Mouse (Mus musculus) neural tube, embryonic 15.5 days (tissue): Measurements from ENCODE around the gene Qprt. TPM values are rescaled to one million over a fixed set of nuclear protein-coding genes. Genes with fewer than 3 reads are reported as not detected.

Experiments used
- ATAC-seq: fragments of 200-750 bp; cut with Nextera tagmentation; 2 replicates; pipeline ENCODE4 v1.8.0; 2017; ENCODE audit warnings: mild to moderate bottlenecking, moderate TSS enrichment, moderate library complexity; ENCODE audit not compliant: low FRiP score
- H3K27ac ChIP-seq: fragments of 300-500 bp; sonication (generic); replicated peaks from 2 replicates; pipeline ENCODE4 v1.5.1; 2015; ENCODE audit warnings: mild to moderate bottlenecking, inconsistent platforms
- H3K27me3 ChIP-seq: fragments of 300-500 bp; sonication (generic); replicated peaks from 2 replicates; pipeline ENCODE4 v1.6.1; 2015; ENCODE audit warnings: inconsistent platforms
- H3K36me3 ChIP-seq: fragments of 300-500 bp; sonication (generic); 2 replicates; pipeline ENCODE4 v1.6.1; 2015; ENCODE audit warnings: inconsistent platforms
- H3K4me1 ChIP-seq: fragments of 300-500 bp; sonication (generic); 2 replicates; pipeline ENCODE4 v1.6.1; 2015; ENCODE audit warnings: inconsistent platforms
- H3K4me2 ChIP-seq: fragments of 300-500 bp; sonication (generic); 2 replicates; pipeline ENCODE4 v1.6.1; 2015; ENCODE audit warnings: inconsistent platforms, mild to moderate bottlenecking, moderate library complexity
- H3K4me3 ChIP-seq: fragments of 300-500 bp; sonication (generic); replicated peaks from 2 replicates; pipeline ENCODE4 v1.5.1; 2015; ENCODE audit warnings: mild to moderate bottlenecking, inconsistent platforms
- H3K9ac ChIP-seq: fragments of 300-500 bp; sonication (generic); replicated peaks from 2 replicates; pipeline ENCODE4 v1.6.1; 2015; ENCODE audit warnings: mild to moderate bottlenecking, inconsistent platforms
- H3K9me3 ChIP-seq: fragments of 300-500 bp; sonication (generic); replicated peaks from 2 replicates; pipeline ENCODE4 v1.6.1; 2016; ENCODE audit warnings: inconsistent platforms
- WGBS: fragments of 180-500 bp; shearing (Covaris S2); methylation state at CpG from one replicate; pipeline ENCODE4 v1.1.7; 2015; ENCODE audit warnings: mixed read lengths; 5-methylcytosine and 5-hydroxymethylcytosine counted together
- polyA plus RNA-seq: library from polyadenylated mRNA; unstranded; fragments of >200 nt; fragmentation: Nextera tagmentation; extraction: Ambion mirVana; gene quantifications from 2 replicates; pipeline ENCODE4 v1.2.1, GENCODE M21; 2015

Qprt gene
- polyA plus RNA-seq, 1 experiment from 2014 or later: 0.75 TPM

- no peak overlapping the region for H3K27ac ChIP-seq
- H3K4me1 ChIP-seq: no peaks in the 10 kb centered on the region
- H3K4me2 ChIP-seq: no peak overlapping the region
- 92% methylated on average over 4 of the region's 4 CpGs for WGBS
- H3K27me3 ChIP-seq: no peaks in the 10 kb centered on the region
- no peak overlapping the region for H3K4me3 ChIP-seq
- no peak overlapping the region for H3K9ac ChIP-seq
- no peaks in the 10 kb centered on the region for H3K36me3 ChIP-seq
- no peak for ATAC-seq
- H3K9me3 ChIP-seq: no peaks in the 10 kb centered on the region
Observed at GRCm38 (mm10) chr7:127142666-127143065, 20.6 kb upstream of the Qprt start.

DNA sequence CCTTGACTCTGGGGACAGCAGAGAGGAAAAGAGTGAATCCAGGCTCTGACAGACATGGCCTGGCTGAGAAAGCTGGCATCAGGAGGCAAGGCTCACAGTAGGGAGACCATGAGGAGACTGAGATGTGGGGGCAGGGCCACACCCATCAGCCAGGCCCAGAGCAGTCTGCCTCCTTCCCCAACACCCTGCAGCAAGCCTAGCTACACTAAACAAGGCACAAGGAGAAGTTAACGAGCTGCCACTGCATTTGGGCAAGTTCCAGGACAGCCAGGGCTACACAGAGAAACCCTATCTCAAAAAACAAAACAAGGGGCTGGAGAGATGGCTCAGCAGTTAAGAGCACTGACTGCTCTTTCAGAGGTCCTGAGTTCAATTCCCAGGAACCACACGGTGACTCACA lies 20.2 kb upstream of the Qprt start:
- Histone ChIP-seq H3K4me2 (no peak overlapping the region), H3K36me3 (no peaks in the 10 kb centered on the region), H3K27me3 (no peaks in the 10 kb centered on the region), H3K9ac (no peak overlapping the region), H3K4me3 (no peak overlapping the region), H3K4me1 (no peaks in the 10 kb centered on the region), H3K9me3 (no peaks in the 10 kb centered on the region), H3K27ac (no peak overlapping the region)
- WGBS: 48% methylated on average over 2 of the region's 2 CpGs
- no peak for ATAC-seq

DNA sequence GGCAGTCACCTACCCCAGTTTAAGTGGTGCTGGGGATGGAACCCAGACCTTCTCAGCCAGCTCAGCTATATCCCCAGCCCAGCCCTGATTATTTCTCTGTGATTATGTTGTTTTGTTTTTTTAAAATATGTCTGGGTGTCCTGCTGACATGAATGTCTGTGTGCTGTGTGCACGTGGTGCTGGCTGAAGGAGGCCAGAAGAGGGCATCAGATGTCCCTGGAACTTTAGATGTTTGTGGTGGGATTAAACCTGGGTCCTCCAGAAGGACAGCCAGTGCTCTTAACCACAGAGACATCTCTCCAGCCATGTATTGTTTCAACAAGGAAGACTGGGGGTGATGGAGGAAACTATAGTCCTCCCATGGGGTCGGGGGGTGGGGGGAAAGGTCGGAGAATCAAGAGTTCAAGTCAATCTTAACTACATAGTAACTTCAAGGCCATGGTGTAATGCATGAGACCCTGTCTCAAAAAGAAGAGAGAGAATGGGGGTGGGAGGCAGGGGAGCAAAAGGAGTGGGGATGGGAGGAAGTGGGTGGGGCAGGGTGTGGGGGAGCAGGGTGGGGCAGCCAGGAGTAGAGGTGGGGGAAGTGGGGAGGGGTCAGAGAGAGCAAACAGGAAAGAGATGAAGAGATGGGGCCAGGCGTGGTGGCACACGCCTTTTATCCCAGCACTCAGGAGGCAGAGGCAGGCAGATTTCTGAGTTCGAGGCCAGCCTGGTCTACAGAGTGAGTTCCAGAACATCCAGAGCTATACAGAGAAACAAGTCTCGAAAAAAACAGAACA lies 18.8 kb upstream of the Qprt start:
- Histone ChIP-seq H3K27ac (no peak overlapping the region), H3K4me3 (no peak overlapping the region), H3K9ac (no peak overlapping the region), H3K4me1 (no peaks in the 10 kb centered on the region), H3K9me3 (no peaks in the 10 kb centered on the region), H3K4me2 (no peak overlapping the region), H3K36me3 (no peaks in the 10 kb centered on the region), H3K27me3 (no peaks in the 10 kb centered on the region)
- ATAC-seq: no peak
- WGBS: 72% methylated on average over 7 of the region's 7 CpGs

DNA sequence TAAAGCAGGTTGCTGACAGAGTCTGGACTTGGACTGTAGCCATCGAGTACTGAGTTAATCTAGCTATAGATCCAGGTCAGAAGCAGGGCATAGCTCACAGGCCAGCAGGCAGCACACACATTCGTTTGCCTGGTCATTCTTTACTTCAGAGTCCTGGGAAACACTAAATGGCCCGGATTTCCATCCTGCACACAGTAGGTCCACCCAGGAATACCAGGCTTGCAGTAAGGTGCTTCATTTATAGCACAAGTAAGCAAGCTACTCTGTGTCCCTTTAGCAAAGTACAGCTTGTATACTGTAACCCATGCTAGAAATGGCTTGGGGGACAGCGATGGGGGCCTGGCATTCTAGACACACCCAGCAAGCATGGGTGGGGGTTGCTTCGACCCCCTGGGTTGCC lies 17.5 kb upstream of the Qprt start:
- Histone ChIP-seq H3K36me3 (no peaks in the 10 kb centered on the region), H3K27ac (no peak overlapping the region), H3K4me1 (no peaks in the 10 kb centered on the region), H3K9ac (no peak overlapping the region), H3K4me3 (no peak overlapping the region), H3K4me2 (no peak overlapping the region), H3K27me3 (no peaks in the 10 kb centered on the region), H3K9me3 (no peaks in the 10 kb centered on the region)
- no peak for ATAC-seq
- WGBS: 61% methylated on average over 5 of the region's 5 CpGs

GRCm38 (mm10) chr7:127139100-127139499 lies 17.1 kb upstream of the Qprt start:
- no peak for ATAC-seq
- WGBS: 93% methylated on average over 7 of the region's 7 CpGs

GRCm38 (mm10) chr7:127137262-127138017 lies 15.4 kb upstream of the Qprt start, which contains the start of gene Spn:
TSS of gene Spn (minus strand) at chr7:127137823.
- WGBS: 69% methylated on average over 9 of the region's 9 CpGs
- H3K36me3 ChIP-seq: no peaks in the 10 kb centered on the region
- H3K27me3 ChIP-seq: no peaks in the 10 kb centered on the region
- no peak within 1 kb of the TSS for H3K27ac ChIP-seq
- H3K4me2 ChIP-seq: no peak within 1 kb of the TSS
- H3K9ac ChIP-seq: no peak within 1 kb of the TSS; the same call in 1 of the 2 replicates
- H3K4me3 ChIP-seq: no peak within 1 kb of the TSS
- no peaks in the 10 kb centered on the region for H3K9me3 ChIP-seq
- H3K4me1 ChIP-seq: no peaks in the 10 kb centered on the region
- no peak for ATAC-seq

More at GRCm38 (mm10) chr7:127139100-127139499, 17.1 kb upstream of the Qprt start:
- no peak overlapping the region for H3K9ac ChIP-seq
- H3K27ac ChIP-seq: no peak overlapping the region
- no peaks in the 10 kb centered on the region for H3K36me3 ChIP-seq
- no peak overlapping the region for H3K4me3 ChIP-seq
- no peaks in the 10 kb centered on the region for H3K9me3 ChIP-seq
- no peak overlapping the region for H3K4me2 ChIP-seq
- H3K27me3 ChIP-seq: no peaks in the 10 kb centered on the region
- no peaks in the 10 kb centered on the region for H3K4me1 ChIP-seq

DNA sequence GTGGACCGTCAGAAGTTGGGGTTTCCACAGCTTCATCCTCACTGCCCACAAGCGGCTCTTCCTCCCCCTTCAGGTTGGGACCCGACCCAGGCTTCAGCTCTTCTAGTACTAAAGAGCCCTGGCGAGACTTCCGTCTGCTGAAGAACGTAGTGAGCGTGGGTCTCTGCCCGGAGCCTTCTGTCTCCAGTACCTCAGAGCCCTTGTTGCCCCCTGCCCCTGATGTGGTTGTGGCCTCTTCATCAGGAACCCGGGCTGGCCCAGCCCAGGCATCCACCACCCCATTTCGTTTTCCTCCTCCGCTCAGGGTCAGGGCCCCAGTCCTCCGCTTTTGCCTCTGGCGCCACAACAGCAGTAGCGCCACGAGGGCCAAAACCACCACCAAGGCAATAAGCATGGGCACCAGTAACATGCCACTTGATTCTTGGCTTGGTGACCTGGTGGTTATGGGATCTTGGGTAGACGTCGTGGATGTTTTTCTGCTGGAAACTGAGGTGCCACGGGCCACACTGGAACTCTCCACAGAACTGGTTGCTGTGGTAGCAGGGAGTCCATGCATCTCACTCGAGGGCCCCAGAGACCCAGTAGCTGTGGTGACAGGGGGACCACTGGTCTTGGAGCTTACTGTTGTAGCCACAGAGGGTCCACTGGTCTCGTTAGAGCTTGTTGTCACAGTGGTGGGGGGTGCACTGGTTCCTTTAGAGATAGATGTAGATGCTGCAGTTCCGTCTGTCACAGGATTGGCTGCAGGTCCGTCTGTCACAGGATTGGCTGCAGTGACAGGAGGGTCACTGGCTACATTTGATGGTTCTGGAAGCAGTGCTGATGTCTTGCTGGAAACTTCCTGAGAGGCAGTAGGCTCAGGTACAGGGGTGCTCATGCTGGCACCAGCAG lies 14.4 kb upstream of the Qprt start:
- H3K9me3 ChIP-seq: no peaks in the 10 kb centered on the region
- H3K4me1 ChIP-seq: no peaks in the 10 kb centered on the region
- H3K27ac ChIP-seq: no peak overlapping the region
- ATAC-seq: no peak
- no peaks in the 10 kb centered on the region for H3K36me3 ChIP-seq
- H3K9ac ChIP-seq: no peak overlapping the region
- no peak overlapping the region for H3K4me3 ChIP-seq
- H3K27me3 ChIP-seq: no peaks in the 10 kb centered on the region
- 87% methylated on average over 22 of the region's 22 CpGs for WGBS
- H3K4me2 ChIP-seq: no peak overlapping the region

DNA sequence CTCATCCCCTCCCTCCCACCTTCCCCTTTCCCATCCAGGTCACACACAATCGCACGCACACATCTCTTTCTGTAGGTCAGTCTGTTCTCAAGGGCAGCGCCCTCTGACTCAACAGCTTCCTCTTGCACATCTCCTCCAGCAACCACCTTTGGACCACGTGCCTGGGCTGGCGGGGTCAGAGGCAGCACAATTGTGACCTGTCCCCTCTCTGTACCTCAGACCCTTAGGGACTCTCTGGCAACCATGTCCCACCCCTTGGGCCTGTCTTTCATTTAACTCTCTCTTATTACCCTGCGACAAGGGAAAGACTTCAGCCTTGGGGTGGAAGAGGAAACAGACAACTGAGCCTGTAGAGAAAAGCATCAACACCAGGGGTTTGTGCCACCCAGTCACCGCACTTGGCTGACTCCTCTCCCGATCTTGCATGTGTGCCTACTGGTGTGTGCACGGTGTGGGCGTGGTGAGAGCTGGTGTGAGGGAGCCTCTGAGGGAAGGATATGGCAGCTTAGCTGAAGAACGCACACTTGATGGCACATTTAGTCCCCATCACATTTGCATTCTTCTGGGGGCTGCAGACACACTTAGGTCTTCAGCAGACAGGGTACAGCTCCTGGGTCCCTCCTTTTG lies 12.9 kb upstream of the Qprt start:
- Histone ChIP-seq H3K9ac (no peak overlapping the region), H3K9me3 (no peaks in the 10 kb centered on the region), H3K27ac (no peak overlapping the region), H3K4me1 (no peaks in the 10 kb centered on the region), H3K4me3 (no peak overlapping the region), H3K4me2 (no peak overlapping the region), H3K36me3 (no peaks in the 10 kb centered on the region), H3K27me3 (no peaks in the 10 kb centered on the region)
- ATAC-seq: no peak
- 81% methylated on average over 11 of the region's 11 CpGs for WGBS

- no peaks in the 10 kb centered on the region for H3K9me3 ChIP-seq
- no peak overlapping the region for H3K27ac ChIP-seq
- no peaks in the 10 kb centered on the region for H3K36me3 ChIP-seq
- 49% methylated on average over 5 of the region's 5 CpGs for WGBS
- no peak overlapping the region for H3K4me3 ChIP-seq
- no peaks in the 10 kb centered on the region for H3K4me1 ChIP-seq
- H3K9ac ChIP-seq: no peak overlapping the region
- H3K4me2 ChIP-seq: no peak overlapping the region
- no peak for ATAC-seq
- no peaks in the 10 kb centered on the region for H3K27me3 ChIP-seq
Observed at GRCm38 (mm10) chr7:127133125-127133524, 11.1 kb upstream of the Qprt start.

DNA sequence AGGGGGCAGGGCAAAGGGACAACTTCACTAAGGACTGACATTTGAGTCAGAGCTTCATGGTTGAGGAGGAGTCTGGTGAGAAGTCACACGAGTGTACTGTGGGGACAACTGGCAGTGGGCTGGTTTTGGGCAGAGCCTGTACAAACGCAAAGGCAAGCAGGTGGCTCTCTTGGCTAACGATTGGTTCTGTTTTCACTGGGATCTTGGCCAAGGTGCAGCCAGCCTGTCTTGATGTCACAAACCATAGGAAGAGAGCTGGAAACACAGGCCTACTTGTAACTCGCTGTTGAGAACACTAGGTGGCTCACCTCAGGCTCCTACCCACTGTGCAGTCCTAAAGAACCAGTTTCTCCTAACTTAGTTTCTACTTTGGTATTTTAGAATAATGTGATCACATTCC lies 7.6 kb upstream of the Qprt start:
- Histone ChIP-seq H3K4me1 (no peaks in the 10 kb centered on the region), H3K9ac (no peak overlapping the region), H3K4me2 (no peak overlapping the region), H3K9me3 (no peaks in the 10 kb centered on the region), H3K36me3 (no peaks in the 10 kb centered on the region), H3K4me3 (no peak overlapping the region), H3K27me3 (no peaks in the 10 kb centered on the region), H3K27ac (no peak overlapping the region)
- ATAC-seq: no peak
- WGBS: 17% methylated on average over 4 of the region's 4 CpGs
